Mouse (Mus musculus): ENCODE data around the gene Fbxo39.
A peak's percentile ranks its signal among the peaks of the same experiment; 100 is the strongest.

Gene Fbxo39

GRCm38 (mm10) chr11:72314151-72314895 is at the start of gene Fbxo39:
Gene Fbxo39, plus strand, starts transcription at chr11:72314444.
- no peak for DNase-seq (ENCODE audit: low read depth, low spot score)

DNA sequence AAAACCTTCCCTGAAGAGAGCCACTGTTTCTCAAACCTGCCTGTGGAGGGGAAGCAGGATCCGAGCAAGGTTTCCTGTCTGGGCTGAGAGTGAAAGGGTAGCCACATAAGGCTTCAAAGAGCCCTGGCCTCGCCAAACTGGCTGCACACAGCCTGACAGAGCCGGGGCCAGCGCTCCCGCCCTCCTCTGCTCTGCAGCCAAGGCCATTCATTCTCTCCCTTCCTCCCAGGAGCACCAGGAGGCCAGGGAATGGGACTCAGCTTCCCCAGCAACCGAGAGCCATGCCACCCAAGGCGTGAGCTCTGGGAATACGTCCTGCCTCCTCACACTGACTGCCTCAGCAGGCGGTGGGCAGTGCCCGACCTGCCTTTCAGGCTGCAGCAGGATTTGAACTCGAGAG is 48.8 kb upstream of the Fbxo39 start:
- DNase-seq (ENCODE audit: low read depth, low spot score): no peak

DNA sequence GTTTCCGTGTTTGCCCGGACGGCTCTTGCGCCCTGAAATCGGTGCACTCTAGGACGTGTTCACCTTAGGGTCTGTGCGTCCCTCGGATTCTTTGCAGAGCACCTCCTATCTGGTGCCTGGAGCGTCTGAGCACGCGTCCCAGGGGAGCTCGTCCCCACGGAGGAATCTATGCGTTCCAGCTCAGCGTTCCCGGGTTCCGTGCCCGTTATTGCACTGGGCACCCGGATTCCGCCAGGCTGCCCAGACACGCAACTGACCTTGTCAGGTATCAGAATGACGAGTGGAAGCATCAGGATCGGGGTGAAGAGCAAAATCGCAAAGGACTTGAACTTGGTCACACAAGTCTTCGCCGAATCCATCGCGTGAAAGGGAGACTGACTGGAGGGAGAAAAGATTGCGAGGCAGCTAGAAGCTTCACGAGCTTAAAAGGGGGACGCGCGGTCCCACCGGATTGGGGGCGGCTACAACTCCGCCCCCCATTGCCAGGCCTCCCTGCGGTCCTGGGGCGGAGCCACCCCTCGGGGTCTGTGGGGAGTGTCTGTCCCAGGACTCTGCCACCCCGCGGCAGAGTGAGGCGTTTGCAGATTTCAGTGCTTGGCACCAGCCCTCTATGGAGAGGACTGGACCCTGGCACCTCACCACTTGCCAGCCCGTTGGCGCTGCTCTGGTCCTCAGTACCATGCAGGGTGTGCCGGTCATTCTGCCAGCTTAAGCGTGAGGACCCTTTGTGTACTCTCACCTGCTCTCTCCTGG is 47.9 kb upstream of the Fbxo39 start:
- DNase-seq (ENCODE audit: low read depth, low spot score): peak; percentile 67

DNA sequence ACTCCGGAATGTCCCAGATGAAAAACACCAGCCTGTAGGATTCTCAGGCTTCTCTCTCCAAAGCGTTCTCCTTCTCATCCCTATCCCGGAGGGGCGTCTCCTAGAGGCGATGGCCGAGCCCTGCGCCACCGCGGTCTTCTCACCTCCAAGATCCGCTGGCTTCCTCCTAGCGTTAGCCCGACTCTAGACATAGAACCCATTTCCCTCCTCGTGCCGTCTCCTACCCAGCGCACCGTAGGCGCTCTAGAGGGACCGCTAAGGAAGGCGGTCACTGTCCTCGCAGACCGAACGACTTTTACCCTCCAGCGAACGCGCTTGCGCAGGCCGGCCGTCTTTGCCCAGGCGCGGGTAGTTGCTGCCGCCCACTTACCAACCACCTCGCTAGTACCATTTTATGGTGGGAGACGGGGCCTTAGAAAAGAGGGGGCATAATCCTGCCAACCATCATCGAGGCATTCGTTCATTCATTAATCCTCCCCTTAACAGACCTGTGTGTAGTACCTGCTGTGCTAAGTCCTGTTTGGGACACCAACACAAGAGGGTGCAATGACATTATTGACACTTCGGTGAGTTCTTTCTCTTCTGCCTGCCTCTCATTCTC is 47.2 kb upstream of the Fbxo39 start, which contains the start of gene Slc13a5:
Gene Slc13a5, minus strand, starts transcription at position 263 of the 601 bp plus-strand sequence.
- no peak for DNase-seq (ENCODE audit: low read depth, low spot score)

DNA sequence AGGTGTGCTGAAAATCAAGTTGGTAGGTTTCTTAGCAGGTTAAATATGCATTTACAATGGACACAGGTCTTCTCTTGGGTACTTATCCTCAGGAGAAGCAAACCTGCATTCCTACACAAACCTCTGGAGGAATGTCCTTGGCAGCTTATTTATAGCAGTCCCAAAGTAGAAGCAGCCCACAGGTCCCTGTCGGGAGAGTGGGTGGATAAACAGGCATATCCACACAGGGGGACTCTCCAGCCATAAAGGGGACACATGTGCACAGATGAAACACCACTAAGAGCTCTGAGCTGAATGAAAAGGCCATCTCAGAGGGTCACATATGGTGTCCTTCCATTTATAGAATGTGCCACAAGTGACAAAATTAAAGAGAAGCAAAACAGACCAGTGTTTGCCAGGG is 42.5 kb upstream of the Fbxo39 start:
- DNase-seq (ENCODE audit: low read depth, low spot score): no peak

GRCm38 (mm10) chr11:72273341-72273740 is 40.9 kb upstream of the Fbxo39 start:
- no peak for DNase-seq (ENCODE audit: low read depth, low spot score)

- DNase-seq (ENCODE audit: low read depth, low spot score): no peak
Observed at GRCm38 (mm10) chr11:72281143-72281851, 32.9 kb upstream of the Fbxo39 start.

GRCm38 (mm10) chr11:72281852-72282400 is 32.3 kb upstream of the Fbxo39 start:
- DNase-seq (ENCODE audit: low read depth, low spot score): no peak

GRCm38 (mm10) chr11:72283486-72284224 is 30.6 kb upstream of the Fbxo39 start:
- no peak for DNase-seq (ENCODE audit: low read depth, low spot score)

- no peak for DNase-seq (ENCODE audit: low read depth, low spot score)
Observed at GRCm38 (mm10) chr11:72284532-72285182, 29.6 kb upstream of the Fbxo39 start.

DNA sequence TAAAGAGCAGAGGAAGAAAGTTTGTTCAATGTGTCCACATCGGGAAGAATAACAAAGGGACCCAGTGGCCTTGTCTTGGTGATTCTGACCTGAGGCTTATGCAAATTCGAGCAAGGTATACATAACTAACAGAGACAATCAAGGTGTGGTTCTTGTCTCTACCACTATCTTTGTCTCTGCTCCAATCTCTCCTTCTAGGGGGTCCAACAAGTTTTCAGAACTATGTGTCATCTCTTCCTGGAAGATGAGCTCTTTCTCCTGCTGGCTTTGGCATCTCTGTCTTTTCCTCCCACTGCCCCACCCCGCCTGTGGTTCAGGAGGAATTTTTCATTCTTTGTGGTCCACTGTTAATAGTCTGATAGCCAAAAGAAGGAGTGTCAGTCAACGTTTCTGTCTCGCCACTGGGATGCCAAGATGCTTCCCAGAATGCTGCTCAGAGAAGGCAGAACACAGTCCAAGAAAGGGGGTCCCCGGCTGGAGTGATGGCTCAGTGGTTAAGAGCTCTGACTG is 28.2 kb upstream of the Fbxo39 start:
- DNase-seq (ENCODE audit: low read depth, low spot score): no peak

DNA sequence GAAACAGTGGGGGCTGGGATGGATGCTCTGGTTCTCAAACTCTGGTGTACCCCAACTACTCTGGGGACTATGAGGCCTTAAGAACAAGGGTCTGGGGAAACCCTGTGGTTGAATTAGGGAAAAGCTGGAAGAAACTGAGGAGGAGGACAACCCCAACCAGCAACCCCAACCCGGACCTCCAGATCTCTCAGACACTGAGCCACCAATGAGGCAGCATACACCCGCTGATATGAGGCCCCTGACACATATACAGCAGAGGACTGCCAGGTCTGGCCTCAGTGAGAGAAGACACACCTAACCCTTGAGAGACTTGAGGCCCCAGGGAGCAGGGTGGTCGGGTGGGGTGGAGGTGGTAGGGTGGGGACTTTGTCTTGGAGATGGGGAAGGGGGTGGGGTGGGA is 27.6 kb upstream of the Fbxo39 start:
- DNase-seq (ENCODE audit: low read depth, low spot score): no peak

DNA sequence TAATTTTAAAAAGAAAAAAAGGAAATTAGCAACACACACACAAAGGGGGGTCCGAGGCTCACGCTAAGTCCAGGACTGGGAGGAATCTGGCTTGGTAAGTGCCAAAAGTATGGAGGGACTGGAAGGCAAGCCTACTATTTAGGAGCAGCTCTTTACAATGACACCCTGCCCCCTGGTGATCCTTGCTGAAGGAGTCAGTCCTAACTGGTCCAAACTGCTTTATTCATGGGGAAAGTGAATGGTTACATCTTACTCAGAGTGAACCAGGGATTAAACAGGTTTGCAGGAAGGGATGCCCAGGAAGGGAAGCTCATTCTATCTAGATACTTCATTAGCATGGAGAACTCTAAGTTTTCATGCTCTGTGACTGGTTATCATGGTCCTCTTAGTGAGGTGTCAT is 27.1 kb upstream of the Fbxo39 start:
- DNase-seq (ENCODE audit: low read depth, low spot score): no peak

DNA sequence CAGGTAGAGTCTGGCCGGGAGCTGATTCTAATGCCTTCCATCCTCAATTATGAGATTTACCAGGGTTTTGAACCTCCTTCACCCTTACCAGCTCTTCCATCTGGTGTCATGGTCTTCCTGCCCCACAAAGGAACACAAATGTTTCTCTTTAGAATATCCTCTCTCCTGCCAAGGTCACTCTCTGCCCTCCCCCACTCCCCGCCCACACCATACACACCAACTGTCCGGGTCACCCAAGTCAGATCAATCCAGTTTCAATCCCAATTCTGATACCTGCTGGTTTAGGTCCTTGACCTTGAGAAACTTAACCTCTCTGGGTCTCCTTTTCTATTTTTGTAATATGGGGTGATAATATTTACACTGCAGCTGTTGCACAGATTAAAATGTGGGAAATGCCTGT is 26.7 kb upstream of the Fbxo39 start:
- no peak for DNase-seq (ENCODE audit: low read depth, low spot score)

DNA sequence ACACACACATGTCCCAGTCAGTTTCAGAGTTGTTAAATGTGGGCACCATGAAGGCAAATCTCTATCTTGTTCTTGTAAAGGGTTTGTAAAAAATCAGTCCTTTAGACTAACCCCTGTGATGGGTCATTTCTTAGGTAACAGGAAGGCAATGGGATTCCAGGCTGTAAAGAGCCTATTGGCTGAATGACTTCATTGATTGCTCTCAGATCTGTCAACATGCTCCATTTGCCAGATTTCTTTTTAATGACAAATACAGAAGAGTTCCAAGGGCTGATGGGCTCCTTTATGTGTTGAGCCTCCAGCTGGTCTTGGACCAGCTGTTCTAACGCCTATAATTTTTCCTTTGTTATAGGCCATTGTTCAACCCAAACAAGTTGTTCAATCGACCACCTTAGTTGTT is 21.1 kb upstream of the Fbxo39 start:
- DNase-seq (ENCODE audit: low read depth, low spot score): no peak

GRCm38 (mm10) chr11:72301334-72301733 is 12.9 kb upstream of the Fbxo39 start, which contains the start of gene Xaf1:
Gene Xaf1, plus strand, starts transcription at chr11:72301629.
- DNase-seq (ENCODE audit: low read depth, low spot score): no peak

- no peak for DNase-seq (ENCODE audit: low read depth, low spot score)
Observed at GRCm38 (mm10) chr11:72302230-72302629, 12.0 kb upstream of the Fbxo39 start.

GRCm38 (mm10) chr11:72307461-72307860 is 6.8 kb upstream of the Fbxo39 start:
- DNase-seq (ENCODE audit: low read depth, low spot score): no peak

GRCm38 (mm10) chr11:72308982-72309381 is 5.3 kb upstream of the Fbxo39 start:
- DNase-seq (ENCODE audit: low read depth, low spot score): no peak

DNA sequence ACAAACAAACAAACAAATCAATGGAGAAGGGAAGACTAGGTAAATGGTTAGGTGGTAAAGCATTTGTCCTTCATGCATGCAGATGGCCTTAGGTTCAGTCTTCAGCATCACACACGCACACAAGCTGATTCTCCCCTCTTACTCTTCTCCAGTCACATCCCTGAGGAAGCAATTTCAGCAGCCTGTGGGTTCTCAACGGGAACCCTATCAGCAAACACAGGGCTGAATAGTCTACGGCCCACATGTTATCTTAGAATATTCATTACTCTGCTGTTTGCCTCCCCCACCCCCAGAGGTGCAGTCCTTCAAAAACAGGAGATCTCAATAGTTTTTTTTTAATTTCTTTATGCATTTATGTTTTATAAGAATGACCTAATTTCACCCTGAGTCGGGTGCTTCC is 3.8 kb upstream of the Fbxo39 start:
- DNase-seq (ENCODE audit: low read depth, low spot score): no peak
